Mouse (Mus musculus) left cerebral cortex, postnatal 36 days (tissue): ENCODE measurements around the gene Gorasp2. TPM values are rescaled to one million over a fixed set of nuclear protein-coding genes. Genes with fewer than 3 reads are reported as not detected.
A peak's percentile ranks its signal among the peaks of the same experiment; 100 is the strongest.

Source experiments
- DNase-seq, 2 experiments: peaks; one replicate each; pipeline ENCODE4 v3.0.0; 2021 to 2022; ENCODE audit warnings: low spot score in 2 of 2, mixed read lengths in 1 of 2
- intact Hi-C: fragments of 180-260 bp; cut with DNase I; formaldehyde crosslinking; loops from one replicate; pipeline ENCODE4 v1.15.1; 2025
- total RNA-seq, 2 experiments: library from RNA; stranded (reverse); gene quantifications; 2 replicates each; pipeline ENCODE4 v1.2.3; 2021

Gorasp2 gene
- total RNA-seq: 10 to 100 TPM; 92.0 to 96.9 TPM

DNA sequence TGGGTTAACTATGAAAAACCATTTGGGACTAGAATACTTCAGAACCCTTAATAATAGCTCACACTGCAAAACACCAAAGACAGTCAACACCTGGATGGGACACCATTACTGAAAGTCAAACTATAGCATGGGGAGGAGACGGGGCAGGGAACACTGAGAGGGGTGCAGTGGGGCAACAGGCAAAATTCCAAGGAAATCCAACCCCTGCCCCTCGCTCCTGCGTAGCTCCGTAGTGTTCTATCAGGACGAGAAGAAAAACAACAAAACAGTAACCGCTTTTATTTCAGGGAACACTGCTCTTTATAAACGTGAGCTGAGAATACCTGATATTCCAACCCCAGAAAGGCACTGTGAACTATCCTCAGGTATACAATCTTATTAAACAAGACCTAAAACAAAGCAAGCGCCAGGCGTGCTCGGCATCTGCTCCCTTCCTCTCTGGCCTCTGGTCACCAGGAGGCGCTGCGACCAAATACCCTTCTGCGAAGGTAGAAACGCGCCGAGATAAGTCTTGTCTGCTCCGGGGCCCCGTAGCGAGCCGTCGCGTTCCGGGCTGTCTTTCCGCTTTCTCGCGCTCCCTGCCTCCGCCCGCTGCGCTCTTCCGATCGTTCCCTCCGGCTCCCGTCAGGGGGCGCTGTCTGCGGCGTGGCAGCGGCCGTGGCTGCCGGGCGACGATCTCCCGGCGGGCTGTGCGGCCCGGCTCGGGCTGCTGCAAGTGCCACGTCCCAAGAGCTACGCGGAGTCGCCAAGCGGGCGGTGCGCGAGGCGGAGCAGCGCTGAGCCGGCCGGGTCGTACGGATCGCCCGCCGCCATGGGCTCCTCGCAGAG, at the start of gene Gorasp2:
Gene Gorasp2 (plus strand): TSS at position 690 of the 828 bp plus-strand sequence.
- intact Hi-C loops: no loop called here
- peak; percentile 97 for DNase-seq

DNA sequence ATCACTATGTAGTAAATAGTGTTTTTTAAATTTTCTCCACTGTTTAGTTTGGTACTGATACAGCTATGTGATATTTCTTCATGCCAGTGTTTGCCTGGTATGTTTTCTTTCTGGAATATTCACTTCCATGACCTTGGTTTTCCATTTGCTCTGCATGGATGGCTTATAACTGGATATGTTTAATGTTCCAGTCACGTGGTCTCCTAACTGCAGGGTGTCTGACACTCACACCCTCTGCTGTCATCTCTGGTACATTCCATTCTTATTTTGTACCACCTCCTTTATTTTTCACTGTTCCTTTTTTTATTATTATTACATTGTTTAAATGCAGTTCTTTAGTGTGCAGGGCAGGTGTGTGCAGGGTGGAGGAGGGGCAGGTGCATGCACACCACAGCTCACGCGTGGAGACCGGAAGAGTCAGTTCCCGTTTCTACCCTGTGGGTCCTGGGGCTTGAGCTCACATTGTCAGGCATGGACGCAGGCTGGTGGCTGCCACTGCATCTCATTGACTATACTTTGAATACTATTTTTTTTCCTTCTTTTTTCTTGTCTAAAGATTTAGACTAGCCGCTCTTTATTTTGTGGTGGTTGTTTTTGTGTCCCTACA, 46.5 kb upstream of the Gorasp2 start:
- no peak for DNase-seq
- intact Hi-C loops: no loop called here

DNA sequence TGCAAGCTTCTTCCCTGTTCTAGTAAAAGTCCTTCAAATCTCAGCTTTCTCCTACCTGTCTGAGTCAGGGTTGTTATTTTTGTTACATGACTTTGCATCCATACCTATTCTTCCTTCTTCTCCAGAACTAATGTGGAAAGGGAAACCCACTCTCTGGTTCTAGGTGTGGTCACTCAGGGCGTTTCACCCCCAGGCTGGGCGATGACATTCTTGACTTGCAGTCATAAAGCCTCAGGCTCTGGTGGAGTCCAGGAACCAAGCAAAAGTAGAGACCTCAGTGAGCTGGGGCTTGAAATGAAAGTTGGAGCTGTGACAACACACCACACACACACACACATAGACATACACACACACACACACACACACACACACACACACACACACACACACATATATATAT, 45.3 kb upstream of the Gorasp2 start:
- intact Hi-C loops: no loop called here
- DNase-seq: no peak

DNA sequence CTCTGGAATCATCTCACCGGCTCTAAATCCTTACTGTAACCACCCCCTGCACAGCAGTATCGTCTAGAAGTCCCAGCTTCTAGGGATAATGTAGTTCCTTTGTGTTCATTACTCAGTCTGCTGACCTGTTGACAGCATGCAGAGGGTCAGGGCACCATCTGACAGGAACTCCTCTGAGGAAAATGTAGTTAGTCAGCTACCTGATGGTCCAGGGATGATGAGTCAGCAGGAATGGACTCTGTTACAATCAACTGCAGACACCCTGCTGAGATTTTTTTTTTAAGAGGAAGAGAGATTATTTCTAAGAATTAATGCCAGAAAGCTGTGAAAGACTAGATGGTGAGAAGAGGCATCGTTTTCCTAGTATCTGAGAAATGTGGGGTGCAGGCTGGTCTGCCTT, 44.8 kb upstream of the Gorasp2 start:
- no peak for DNase-seq
- intact Hi-C loops: no loop called here

DNA sequence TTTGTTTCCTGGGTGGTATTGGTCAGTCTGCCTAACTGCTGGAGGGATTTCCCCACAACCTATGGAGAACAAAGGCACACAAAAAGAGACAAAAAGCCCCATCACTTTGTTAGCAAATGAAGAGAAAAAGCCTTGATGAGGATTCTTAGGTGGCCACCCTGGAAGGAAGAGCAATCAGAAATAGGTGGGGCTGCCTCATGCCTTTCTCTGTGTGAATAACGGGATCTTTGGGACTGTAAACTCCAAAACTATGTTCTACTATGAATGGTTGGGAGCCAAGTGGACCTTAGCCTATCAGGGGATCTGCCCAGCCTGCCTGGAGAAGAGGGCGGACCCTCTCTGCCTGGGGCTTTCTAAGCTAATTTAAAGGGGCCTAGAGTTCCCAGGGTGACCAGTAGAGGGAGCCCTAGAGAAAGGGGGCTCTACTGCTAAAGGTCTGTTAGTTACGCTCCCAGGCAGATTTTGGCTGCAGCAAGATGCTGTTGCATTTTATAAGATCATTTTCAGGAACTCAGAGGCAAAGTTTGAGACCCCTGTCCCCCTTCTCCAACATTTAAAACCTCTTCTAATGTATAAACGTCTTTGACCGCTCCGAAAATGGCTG, 42.0 kb upstream of the Gorasp2 start:
- intact Hi-C loops: no loop called here
- DNase-seq: no peak

DNA sequence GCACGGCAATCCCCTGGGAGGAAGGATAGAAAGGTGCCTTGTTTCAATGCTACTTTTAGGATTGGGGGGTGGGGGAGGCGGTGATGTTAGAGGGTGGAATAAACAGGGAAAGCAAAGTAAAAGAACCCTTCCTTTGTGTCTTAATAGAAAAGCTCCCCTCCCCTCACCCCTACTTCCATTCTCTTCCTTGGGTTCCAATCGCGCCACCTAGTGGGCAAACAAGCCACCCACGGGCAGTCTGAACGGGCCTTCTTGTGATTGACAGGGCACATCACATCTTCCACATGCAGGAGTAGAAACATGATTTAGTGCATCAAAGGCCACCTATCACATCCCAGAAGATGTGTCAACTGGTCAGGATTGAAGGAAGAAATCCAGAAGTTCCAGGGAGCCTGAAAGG, 41.2 kb upstream of the Gorasp2 start:
- intact Hi-C loops: no loop called here
- DNase-seq: peak; percentile 22 to 25

DNA sequence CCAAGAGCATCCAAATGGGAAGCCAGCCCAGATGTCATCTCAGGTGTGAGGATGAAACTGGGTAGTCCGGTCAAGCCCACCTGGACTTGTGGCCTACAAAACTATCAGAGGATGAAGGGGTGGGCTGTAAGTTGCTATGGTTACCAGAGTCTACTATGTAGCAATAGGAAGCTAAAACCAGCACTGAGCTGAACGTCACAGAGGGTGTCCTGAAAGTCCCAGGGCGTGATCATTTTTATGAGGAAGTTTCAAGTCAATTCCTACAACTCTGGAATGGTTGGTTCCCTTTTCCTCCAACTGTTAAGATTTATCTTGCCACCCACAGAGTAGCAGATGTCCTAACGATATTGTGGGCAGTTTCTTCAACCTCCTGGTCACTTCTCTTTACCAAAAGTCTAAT, 39.1 kb upstream of the Gorasp2 start:
- intact Hi-C loops: no loop called here
- no peak for DNase-seq

DNA sequence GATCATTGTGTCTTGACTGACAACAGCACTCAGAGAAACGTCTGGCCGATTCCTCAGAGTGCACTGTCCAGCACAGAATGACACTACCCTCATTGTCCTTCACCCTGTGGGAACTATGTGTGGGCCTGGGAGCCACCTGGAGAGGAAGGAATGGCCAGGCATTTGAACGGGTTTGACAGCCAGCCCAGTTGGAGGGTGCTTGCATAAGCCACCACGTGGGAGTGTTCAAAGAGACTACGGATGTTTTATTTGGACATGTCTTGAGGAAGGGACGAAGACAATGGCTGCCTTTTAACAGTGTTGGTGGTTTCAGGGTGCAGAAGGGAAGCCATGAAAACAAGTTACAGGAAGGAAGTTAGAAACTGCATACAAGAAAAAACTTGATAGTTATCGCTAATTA, 35.6 kb upstream of the Gorasp2 start:
- intact Hi-C loops: no loop called here
- DNase-seq: no peak

DNA sequence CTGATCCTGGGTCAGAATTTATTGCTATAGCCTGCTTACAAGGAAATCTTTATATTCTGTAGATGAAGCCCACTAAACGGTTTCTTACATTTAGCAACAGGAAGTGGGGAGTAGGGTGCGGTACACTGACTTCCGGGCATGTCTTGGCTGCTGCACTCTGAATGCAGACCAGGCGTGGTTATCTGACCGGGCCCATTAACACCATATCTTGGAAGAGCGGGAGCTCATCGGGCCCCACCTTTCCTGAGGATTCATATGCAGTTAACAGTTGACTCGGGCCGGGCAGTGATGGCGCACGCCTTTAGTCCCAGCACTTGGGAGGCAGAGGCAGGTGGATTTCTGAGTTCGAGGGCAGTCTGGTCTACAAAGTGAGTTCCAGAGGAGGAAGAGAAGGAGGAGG, 33.0 kb upstream of the Gorasp2 start:
- DNase-seq: no peak
- intact Hi-C loops: no loop called here

DNA sequence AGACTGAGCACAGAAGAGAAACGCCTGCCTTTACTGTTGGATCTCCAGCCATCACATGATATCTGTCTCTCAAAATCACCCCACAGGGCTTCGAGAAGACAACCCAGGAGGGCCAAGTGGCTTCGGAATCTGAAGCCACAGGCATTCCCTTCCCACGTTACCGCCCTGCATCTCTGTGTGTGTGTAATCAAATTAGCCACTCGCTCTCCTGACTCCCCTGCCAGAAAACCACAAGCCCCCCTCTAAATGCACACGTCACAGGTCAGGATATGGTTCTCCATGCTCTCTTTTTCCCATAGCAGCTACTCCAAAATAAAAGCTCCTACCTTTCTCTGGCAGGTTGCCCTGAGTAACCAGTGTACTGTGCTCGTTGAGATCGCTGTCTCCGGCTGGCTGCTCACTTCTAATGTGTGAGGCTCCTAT, 32.0 kb upstream of the Gorasp2 start:
- intact Hi-C loops: no loop called here
- no peak for DNase-seq

DNA sequence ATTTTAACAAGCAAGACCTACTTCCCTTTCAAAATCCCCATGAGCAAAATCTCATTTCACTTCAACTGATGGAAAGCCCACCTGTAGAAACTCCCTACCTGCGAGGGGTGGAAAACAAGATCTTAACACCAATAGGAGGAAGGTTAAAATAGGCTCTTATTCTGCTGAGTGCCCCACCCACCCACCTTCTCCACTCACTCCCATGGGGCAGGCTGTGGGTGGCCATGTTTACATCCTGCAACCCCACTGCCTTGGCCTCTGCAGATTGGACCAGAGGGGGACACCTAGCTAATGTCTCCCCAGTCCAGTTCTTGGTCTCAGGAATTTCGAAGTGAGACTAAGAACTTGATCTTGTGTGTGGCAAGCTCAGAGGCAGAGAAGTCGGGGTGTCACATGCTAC, 31.5 kb upstream of the Gorasp2 start:
- intact Hi-C loops: no loop called here
- DNase-seq: no peak

DNA sequence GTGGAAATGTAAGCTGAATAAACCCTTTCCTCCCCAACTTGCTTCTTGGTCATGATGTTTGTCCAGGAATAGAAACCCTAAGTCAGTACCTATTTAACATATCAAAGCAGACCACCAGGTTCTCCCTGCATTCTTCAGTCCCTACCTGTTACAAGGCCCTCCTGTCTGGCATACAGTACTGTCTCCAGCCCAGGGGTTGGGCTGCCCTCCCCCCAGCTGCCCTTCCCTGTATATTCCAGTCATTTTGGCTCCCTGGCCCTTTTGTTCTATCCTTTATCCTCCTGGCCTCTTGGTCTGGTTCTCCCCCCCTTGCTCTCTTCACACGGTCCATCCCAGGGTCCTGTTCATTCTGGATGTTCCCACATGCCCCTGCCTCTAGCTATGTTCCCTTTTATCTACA, 30.1 kb upstream of the Gorasp2 start:
- DNase-seq: no peak
- intact Hi-C loops: no loop called here

DNA sequence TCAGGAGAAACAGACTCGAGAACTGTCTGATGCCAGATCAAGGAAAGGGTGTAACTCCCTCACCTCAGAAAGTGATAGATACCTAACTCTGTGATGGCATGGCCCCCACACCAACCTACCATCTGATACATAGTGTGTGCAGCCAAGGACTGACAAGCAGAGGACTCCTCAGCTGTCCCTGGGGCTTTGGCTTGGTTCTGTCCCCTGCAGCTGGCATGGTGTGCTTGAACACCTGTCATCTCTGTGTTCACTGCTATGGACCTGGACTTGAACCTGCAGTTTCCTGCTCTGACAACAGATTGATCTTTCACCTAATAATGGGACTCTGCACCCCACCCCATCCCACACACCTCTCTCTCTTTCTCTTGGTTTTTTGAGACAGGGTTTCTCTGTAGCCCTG, 29.0 kb upstream of the Gorasp2 start:
- intact Hi-C loops: no loop called here
- DNase-seq: no peak

DNA sequence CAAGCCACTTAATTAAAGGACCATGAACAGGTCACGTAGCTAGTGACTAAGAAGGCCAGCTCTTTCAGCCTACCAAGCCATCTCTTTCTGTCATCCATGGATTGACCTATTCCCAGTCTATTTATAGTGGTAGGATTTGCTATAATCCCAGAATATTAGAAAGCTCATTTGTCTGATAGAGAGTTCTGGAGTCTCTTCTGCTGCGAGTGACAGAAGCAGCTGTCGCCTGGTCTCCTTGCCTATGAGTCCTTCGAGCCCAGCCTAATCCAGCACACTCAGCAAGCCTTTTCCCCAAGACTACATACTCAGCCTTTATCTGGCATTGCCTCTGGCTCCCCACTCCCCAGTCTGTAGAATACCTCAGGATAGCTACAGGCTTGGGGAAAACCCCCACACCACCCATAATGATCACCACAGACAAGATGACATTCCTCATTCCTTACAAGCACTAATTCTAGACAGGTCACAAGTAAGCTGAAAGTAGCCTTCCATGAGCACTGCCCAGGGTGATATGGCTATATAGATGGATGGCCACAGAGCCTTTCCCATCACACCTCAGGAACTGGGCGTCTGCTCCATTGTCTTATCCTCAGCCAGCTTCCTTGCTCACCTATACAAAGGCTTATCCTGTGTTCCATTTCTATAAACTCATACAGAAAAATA, 27.2 kb upstream of the Gorasp2 start:
- intact Hi-C loops: no loop called here
- no peak for DNase-seq

DNA sequence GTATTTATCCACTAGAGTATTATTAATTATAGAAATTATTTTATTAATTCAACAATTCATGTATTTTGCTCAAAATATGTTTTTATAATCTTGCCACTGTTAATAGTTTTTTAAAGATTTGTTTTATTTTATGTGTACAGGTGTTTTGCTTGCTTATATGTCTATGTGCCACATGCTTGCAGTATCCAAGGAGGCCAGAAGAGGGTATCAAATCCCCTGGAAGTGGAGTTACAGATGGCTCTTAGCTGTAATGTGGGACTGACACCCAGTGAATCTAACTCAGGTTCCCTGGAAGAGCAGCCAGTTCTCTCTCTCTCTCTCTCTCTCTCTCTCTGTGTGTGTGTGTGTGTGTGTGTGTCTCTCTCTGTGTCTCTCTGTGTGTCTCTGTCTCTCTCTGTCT, 20.4 kb upstream of the Gorasp2 start:
- intact Hi-C loops: no loop called here
- no peak for DNase-seq

DNA sequence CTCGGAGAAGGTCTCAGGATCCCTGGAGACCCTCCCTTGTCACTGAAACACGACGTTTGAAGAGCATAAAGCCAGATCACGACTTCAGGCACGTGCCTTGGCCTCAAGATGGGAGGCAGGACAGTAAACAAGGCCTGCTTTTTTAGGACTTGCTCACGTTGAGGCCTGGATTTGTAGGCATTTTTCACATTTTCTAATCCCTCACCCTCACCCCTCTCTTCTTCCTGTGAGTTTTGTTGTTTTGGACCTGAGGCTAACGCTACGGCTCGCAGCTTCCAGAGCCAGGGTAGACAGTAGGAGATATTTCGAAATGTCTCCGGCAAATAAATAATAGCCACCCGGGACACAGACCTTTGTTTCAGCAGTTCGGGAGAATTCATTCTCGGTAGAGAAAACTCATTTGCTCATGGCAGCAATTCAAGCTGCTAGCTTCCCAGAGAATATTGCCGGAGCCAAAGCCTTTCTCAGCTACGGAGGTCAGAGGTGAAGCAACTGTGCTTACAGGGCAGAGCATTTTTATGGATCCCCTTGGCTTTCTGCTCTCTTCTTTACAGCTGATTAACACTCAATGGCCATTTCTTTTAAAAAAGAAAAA, 18.3 kb upstream of the Gorasp2 start:
- DNase-seq: no peak
- intact Hi-C loops: no loop called here

DNA sequence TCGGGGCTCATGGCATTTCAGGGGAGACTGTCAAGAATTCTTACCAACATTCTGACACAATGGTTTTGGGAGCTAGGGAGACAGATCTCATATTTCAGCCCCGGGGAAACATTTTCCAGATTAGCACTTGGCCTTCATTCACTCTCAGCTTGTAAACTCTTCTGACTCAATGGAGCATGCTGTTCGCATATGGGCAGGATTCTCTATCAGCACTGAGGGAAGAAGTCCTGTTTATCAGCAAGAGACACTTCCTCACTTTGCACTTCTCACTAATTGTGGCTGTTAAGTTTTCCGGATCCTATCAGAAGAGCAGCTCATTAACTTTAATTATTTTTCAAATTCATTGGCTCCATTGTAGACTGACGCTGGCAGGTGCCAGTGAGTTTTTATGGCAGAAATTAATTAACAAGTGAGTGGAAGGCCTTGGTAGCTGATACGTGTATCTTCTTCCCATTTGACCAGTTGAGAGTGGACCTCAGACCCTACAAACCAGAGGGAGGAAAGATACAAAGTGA, 16.1 kb upstream of the Gorasp2 start:
- DNase-seq: no peak
- intact Hi-C loops: no loop called here

DNA sequence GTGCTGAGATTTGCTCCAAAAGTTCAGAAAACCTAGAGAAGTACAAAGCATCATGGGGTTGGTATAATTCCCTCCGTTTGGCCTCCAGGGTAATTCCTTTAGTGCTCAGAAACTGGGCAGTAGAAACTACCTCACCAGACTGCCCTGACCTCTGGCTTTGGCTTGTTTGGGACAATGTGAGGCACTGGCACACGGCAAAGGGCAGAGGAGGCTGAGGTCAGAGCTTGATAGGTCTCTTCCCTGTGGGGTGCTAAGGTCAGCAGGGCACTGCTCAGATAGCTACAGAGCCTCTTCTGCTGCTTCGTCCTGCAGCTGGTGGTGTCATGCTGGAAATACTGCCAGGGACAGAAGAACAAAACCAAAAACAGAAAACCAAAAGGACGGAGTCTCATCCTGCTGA, 13.7 kb upstream of the Gorasp2 start:
- intact Hi-C loops: no loop called here
- DNase-seq: no peak

DNA sequence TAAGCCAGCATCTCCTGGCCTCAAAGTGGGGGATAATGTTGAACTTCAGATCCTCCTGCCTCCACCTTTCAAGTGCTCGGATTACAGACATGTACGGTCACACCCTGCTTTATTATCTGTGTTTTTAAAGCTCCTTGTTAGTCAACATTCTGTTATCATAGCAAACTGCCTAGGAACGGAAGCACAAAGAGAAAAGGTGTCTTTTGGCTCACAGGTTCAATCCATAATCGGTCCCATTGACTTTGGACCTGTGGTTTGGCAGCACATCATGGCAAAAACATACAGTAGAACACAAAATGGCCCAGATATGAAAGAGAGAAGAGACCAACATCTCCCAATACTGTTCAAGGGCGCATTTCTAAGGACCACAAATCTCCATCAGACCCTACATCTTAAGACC, 13.1 kb upstream of the Gorasp2 start:
- intact Hi-C loops: no loop called here
- no peak for DNase-seq

DNA sequence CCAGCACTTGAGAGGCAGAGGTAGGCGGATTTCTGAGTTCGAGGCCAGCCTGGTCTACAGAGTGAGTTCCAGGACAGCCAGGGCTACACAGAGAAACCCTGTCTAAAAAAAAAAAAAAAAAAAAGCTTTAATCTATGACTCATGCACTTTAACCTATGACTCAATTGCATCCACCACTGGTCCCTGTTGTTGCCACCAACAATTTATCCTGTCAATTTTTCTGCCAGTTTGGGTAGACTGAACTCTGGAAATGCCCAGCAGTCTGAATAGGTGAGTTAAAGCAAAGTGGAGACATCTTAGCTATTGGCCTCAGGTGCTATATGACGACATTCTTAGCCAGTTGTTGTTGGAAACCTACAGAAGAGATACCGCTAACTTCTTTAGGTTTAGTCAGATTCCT, 11.9 kb upstream of the Gorasp2 start:
- no peak for DNase-seq
- intact Hi-C loops: no loop called here
